Mouse (Mus musculus): ENCODE results near the gene Rell1. TPM values are rescaled to one million over a fixed set of nuclear protein-coding genes. Genes with fewer than 3 reads are reported as not detected.

Gene Rell1
- polyA plus RNA-seq, 1 experiment from 2014 or later: 13.7 TPM

- Histone ChIP-seq H3K9ac (ENCODE audit: low read depth, low read length) (no peak overlapping the region), H3K9me3 (ENCODE audit: control insufficient read depth, low read length) (no peaks in the 10 kb centered on the region), H3K27ac (ENCODE audit: low read depth, low read length) (no peak overlapping the region), H3K36me3 (ENCODE audit: control insufficient read depth, insufficient read depth, low read length) (no peaks in the 10 kb centered on the region), H3K4me1 (ENCODE audit: control insufficient read depth, insufficient read depth, low read length) (peaks cover 5% of the 10 kb centered on the region; the same call in 1 of the 2 replicates), H3K27me3 (ENCODE audit: control insufficient read depth, insufficient read depth, low read length) (no peaks in the 10 kb centered on the region), H3K4me3 (ENCODE audit: low read length) (no peak overlapping the region), H3K4me2 (replicated peaks; ENCODE audit: low read depth, low read length) (no peak overlapping the region)
- WGBS: 63% methylated on average over 6 of the region's 6 CpGs
- ATAC-seq (ENCODE audit: low FRiP score, low TSS enrichment): no peak
Observed at GRCm38 (mm10) chr5:63891912-63892311, 76.8 kb downstream of the Rell1 start.

- H3K9me3 ChIP-seq (ENCODE audit: control insufficient read depth, low read length): no peaks in the 10 kb centered on the region
- no peak overlapping the region for H3K27ac ChIP-seq (ENCODE audit: low read depth, low read length)
- WGBS: 95% methylated on average over 4 of the region's 4 CpGs
- no peaks in the 10 kb centered on the region for H3K36me3 ChIP-seq (ENCODE audit: control insufficient read depth, insufficient read depth, low read length)
- ATAC-seq (ENCODE audit: low FRiP score, low TSS enrichment): no peak
- H3K4me1 ChIP-seq (ENCODE audit: control insufficient read depth, insufficient read depth, low read length): peaks cover 5% of the 10 kb centered on the region; the same call in 1 of the 2 replicates
- H3K9ac ChIP-seq (ENCODE audit: low read depth, low read length): no peak overlapping the region
- no peaks in the 10 kb centered on the region for H3K27me3 ChIP-seq (ENCODE audit: control insufficient read depth, insufficient read depth, low read length)
- H3K4me3 ChIP-seq (ENCODE audit: low read length): no peak overlapping the region
- H3K4me2 ChIP-seq (replicated peaks; ENCODE audit: low read depth, low read length): no peak overlapping the region
Observed at GRCm38 (mm10) chr5:63891241-63891640, 77.5 kb downstream of the Rell1 start.

- H3K9me3 ChIP-seq (ENCODE audit: control insufficient read depth, low read length): no peaks in the 10 kb centered on the region
- H3K27ac ChIP-seq (ENCODE audit: low read depth, low read length): no peak overlapping the region
- no peaks in the 10 kb centered on the region for H3K27me3 ChIP-seq (ENCODE audit: control insufficient read depth, insufficient read depth, low read length)
- no peaks in the 10 kb centered on the region for H3K36me3 ChIP-seq (ENCODE audit: control insufficient read depth, insufficient read depth, low read length)
- H3K4me2 ChIP-seq (replicated peaks; ENCODE audit: low read depth, low read length): no peak overlapping the region
- WGBS: 96% methylated on average over 4 of the region's 4 CpGs
- no peak overlapping the region for H3K4me3 ChIP-seq (ENCODE audit: low read length)
- H3K4me1 ChIP-seq (ENCODE audit: control insufficient read depth, insufficient read depth, low read length): 0 out of 2 replicates have a peak, but pooled peaks cover under 1% of the 10 kb centered on the region
- H3K9ac ChIP-seq (ENCODE audit: low read depth, low read length): no peak overlapping the region
- no peak for ATAC-seq (ENCODE audit: low FRiP score, low TSS enrichment)
Observed at GRCm38 (mm10) chr5:63887111-63887510, 81.6 kb downstream of the Rell1 start.

GRCm38 (mm10) chr5:63886709-63887108, 82.0 kb downstream of the Rell1 start:
- 0 out of 2 replicates have a peak, but pooled peaks have one; percentile 34 for ATAC-seq (ENCODE audit: low FRiP score, low TSS enrichment)
- Histone ChIP-seq H3K9ac (ENCODE audit: low read depth, low read length) (no peak overlapping the region), H3K36me3 (ENCODE audit: control insufficient read depth, insufficient read depth, low read length) (no peaks in the 10 kb centered on the region), H3K27ac (ENCODE audit: low read depth, low read length) (no peak overlapping the region), H3K4me3 (ENCODE audit: low read length) (no peak overlapping the region), H3K4me1 (ENCODE audit: control insufficient read depth, insufficient read depth, low read length) (no peaks in the 10 kb centered on the region), H3K4me2 (replicated peaks; ENCODE audit: low read depth, low read length) (no peak overlapping the region), H3K9me3 (ENCODE audit: control insufficient read depth, low read length) (no peaks in the 10 kb centered on the region), H3K27me3 (ENCODE audit: control insufficient read depth, insufficient read depth, low read length) (no peaks in the 10 kb centered on the region)
- 35% methylated on average over 6 of the region's 6 CpGs for WGBS

GRCm38 (mm10) chr5:63886292-63886691, 82.4 kb downstream of the Rell1 start:
- Histone ChIP-seq H3K27ac (ENCODE audit: low read depth, low read length) (no peak overlapping the region), H3K4me3 (ENCODE audit: low read length) (no peak overlapping the region), H3K9me3 (ENCODE audit: control insufficient read depth, low read length) (no peaks in the 10 kb centered on the region), H3K27me3 (ENCODE audit: control insufficient read depth, insufficient read depth, low read length) (no peaks in the 10 kb centered on the region), H3K36me3 (ENCODE audit: control insufficient read depth, insufficient read depth, low read length) (no peaks in the 10 kb centered on the region), H3K4me1 (ENCODE audit: control insufficient read depth, insufficient read depth, low read length) (no peaks in the 10 kb centered on the region), H3K9ac (ENCODE audit: low read depth, low read length) (no peak overlapping the region), H3K4me2 (replicated peaks; ENCODE audit: low read depth, low read length) (no peak overlapping the region)
- WGBS: 87% methylated on average over 5 of the region's 5 CpGs
- peak; percentile 16; the same call in 1 of the 2 replicates for ATAC-seq (ENCODE audit: low FRiP score, low TSS enrichment)

GRCm38 (mm10) chr5:63879026-63879425, 89.7 kb downstream of the Rell1 start:
- WGBS: 86% methylated on average over 10 of the region's 10 CpGs
- H3K9ac ChIP-seq (ENCODE audit: low read depth, low read length): no peak overlapping the region
- no peak for ATAC-seq (ENCODE audit: low FRiP score, low TSS enrichment)
- H3K27ac ChIP-seq (ENCODE audit: low read depth, low read length): no peak overlapping the region
- no peak overlapping the region for H3K4me2 ChIP-seq (replicated peaks; ENCODE audit: low read depth, low read length)
- H3K27me3 ChIP-seq (ENCODE audit: control insufficient read depth, insufficient read depth, low read length): no peaks in the 10 kb centered on the region
- no peak overlapping the region for H3K4me3 ChIP-seq (ENCODE audit: low read length)
- no peaks in the 10 kb centered on the region for H3K9me3 ChIP-seq (ENCODE audit: control insufficient read depth, low read length)
- H3K36me3 ChIP-seq (ENCODE audit: control insufficient read depth, insufficient read depth, low read length): no peaks in the 10 kb centered on the region
- H3K4me1 ChIP-seq (ENCODE audit: control insufficient read depth, insufficient read depth, low read length): peaks cover 14% of the 10 kb centered on the region

- ATAC-seq (ENCODE audit: low FRiP score, low TSS enrichment): no peak
- H3K4me3 ChIP-seq (ENCODE audit: low read length): no peak overlapping the region
- no peaks in the 10 kb centered on the region for H3K27me3 ChIP-seq (ENCODE audit: control insufficient read depth, insufficient read depth, low read length)
- H3K9ac ChIP-seq (ENCODE audit: low read depth, low read length): no peak overlapping the region
- no peaks in the 10 kb centered on the region for H3K9me3 ChIP-seq (ENCODE audit: control insufficient read depth, low read length)
- H3K27ac ChIP-seq (ENCODE audit: low read depth, low read length): no peak overlapping the region
- H3K4me2 ChIP-seq (replicated peaks; ENCODE audit: low read depth, low read length): no peak overlapping the region
- H3K36me3 ChIP-seq (ENCODE audit: control insufficient read depth, insufficient read depth, low read length): no peaks in the 10 kb centered on the region
- 80% methylated on average over 4 of the region's 4 CpGs for WGBS
- H3K4me1 ChIP-seq (ENCODE audit: control insufficient read depth, insufficient read depth, low read length): peaks cover 16% of the 10 kb centered on the region
Observed at GRCm38 (mm10) chr5:63876081-63876480, 92.6 kb downstream of the Rell1 start.

GRCm38 (mm10) chr5:63874880-63875279, 93.8 kb downstream of the Rell1 start:
- Histone ChIP-seq H3K9ac (ENCODE audit: low read depth, low read length) (no peak overlapping the region), H3K27ac (ENCODE audit: low read depth, low read length) (no peak overlapping the region; the same call in 1 of the 2 replicates), H3K4me1 (ENCODE audit: control insufficient read depth, insufficient read depth, low read length) (peaks cover 12% of the 10 kb centered on the region), H3K27me3 (ENCODE audit: control insufficient read depth, insufficient read depth, low read length) (no peaks in the 10 kb centered on the region), H3K4me3 (ENCODE audit: low read length) (no peak overlapping the region), H3K4me2 (replicated peaks; ENCODE audit: low read depth, low read length) (no peak overlapping the region), H3K9me3 (ENCODE audit: control insufficient read depth, low read length) (no peaks in the 10 kb centered on the region), H3K36me3 (ENCODE audit: control insufficient read depth, insufficient read depth, low read length) (no peaks in the 10 kb centered on the region)
- WGBS: 50% methylated on average over 16 of the region's 16 CpGs
- peak; percentile 74 for ATAC-seq (ENCODE audit: low FRiP score, low TSS enrichment)

- Histone ChIP-seq H3K36me3 (ENCODE audit: control insufficient read depth, insufficient read depth, low read length) (no peaks in the 10 kb centered on the region), H3K4me3 (ENCODE audit: low read length) (no peak overlapping the region), H3K4me1 (ENCODE audit: control insufficient read depth, insufficient read depth, low read length) (peaks cover 22% of the 10 kb centered on the region; the same call in 1 of the 2 replicates), H3K27me3 (ENCODE audit: control insufficient read depth, insufficient read depth, low read length) (no peaks in the 10 kb centered on the region), H3K4me2 (replicated peaks; ENCODE audit: low read depth, low read length) (no peak overlapping the region), H3K9me3 (ENCODE audit: control insufficient read depth, low read length) (no peaks in the 10 kb centered on the region), H3K9ac (ENCODE audit: low read depth, low read length) (no peak overlapping the region), H3K27ac (ENCODE audit: low read depth, low read length) (no peak overlapping the region)
- no peak for ATAC-seq (ENCODE audit: low FRiP score, low TSS enrichment)
- 62% methylated on average over 17 of the region's 17 CpGs for WGBS
Observed at GRCm38 (mm10) chr5:63872176-63872932, 96.3 kb downstream of the Rell1 start.
